Mouse (Mus musculus) neural tube, embryonic 13.5 days (tissue): ENCODE data around the gene Wdr45b. TPM values are rescaled to one million over a fixed set of nuclear protein-coding genes. Genes with fewer than 3 reads are reported as not detected.

ENCODE experiments used
- ATAC-seq: fragments of 200-750 bp; cut with Nextera tagmentation; 2 replicates; pipeline ENCODE4 v1.8.0; 2017; ENCODE audit warnings: low read depth, mild to moderate bottlenecking, moderate TSS enrichment, moderate library complexity
- H3K27ac ChIP-seq: fragments of 300-500 bp; sonication (generic); replicated peaks from 2 replicates; pipeline ENCODE4 v1.5.1; 2015; ENCODE audit warnings: moderate library complexity, mild to moderate bottlenecking, inconsistent platforms
- H3K27me3 ChIP-seq: fragments of 300-500 bp; sonication (generic); 2 replicates; pipeline ENCODE4 v1.6.1; 2015; ENCODE audit warnings: mild to moderate bottlenecking, inconsistent platforms
- H3K36me3 ChIP-seq: fragments of 300-500 bp; sonication (generic); 2 replicates; pipeline ENCODE4 v1.6.1; 2015; ENCODE audit warnings: mild to moderate bottlenecking, inconsistent platforms
- H3K4me1 ChIP-seq: fragments of 300-500 bp; sonication (generic); replicated peaks from 2 replicates; pipeline ENCODE4 v1.6.1; 2015; ENCODE audit warnings: inconsistent platforms
- H3K4me2 ChIP-seq: fragments of 300-500 bp; sonication (generic); 2 replicates; pipeline ENCODE4 v1.6.1; 2015; ENCODE audit warnings: inconsistent platforms, mild to moderate bottlenecking, moderate library complexity
- H3K4me3 ChIP-seq: fragments of 300-500 bp; sonication (generic); 2 replicates; pipeline ENCODE4 v1.5.1; 2015; ENCODE audit warnings: mild to moderate bottlenecking, inconsistent platforms
- H3K9ac ChIP-seq: fragments of 300-500 bp; sonication (generic); 2 replicates; pipeline ENCODE4 v1.6.1; 2015; ENCODE audit warnings: moderate library complexity, mild to moderate bottlenecking, inconsistent platforms
- H3K9me3 ChIP-seq: fragments of 300-500 bp; sonication (generic); 2 replicates; pipeline ENCODE4 v1.6.1; 2016; ENCODE audit warnings: inconsistent platforms
- WGBS: fragments of 180-500 bp; shearing (Covaris S2); methylation state at CpG from one replicate; pipeline ENCODE4 v1.1.7; 2015; 5-methylcytosine and 5-hydroxymethylcytosine counted together
- polyA plus RNA-seq: library from polyadenylated mRNA; unstranded; fragments of >200 nt; fragmentation: Nextera tagmentation; extraction: Ambion mirVana; gene quantifications from 2 replicates; pipeline ENCODE4 v1.2.1, GENCODE M21; 2015

Wdr45b gene
- 83.2 and 89.9 TPM in 2 replicates for polyA plus RNA-seq

DNA sequence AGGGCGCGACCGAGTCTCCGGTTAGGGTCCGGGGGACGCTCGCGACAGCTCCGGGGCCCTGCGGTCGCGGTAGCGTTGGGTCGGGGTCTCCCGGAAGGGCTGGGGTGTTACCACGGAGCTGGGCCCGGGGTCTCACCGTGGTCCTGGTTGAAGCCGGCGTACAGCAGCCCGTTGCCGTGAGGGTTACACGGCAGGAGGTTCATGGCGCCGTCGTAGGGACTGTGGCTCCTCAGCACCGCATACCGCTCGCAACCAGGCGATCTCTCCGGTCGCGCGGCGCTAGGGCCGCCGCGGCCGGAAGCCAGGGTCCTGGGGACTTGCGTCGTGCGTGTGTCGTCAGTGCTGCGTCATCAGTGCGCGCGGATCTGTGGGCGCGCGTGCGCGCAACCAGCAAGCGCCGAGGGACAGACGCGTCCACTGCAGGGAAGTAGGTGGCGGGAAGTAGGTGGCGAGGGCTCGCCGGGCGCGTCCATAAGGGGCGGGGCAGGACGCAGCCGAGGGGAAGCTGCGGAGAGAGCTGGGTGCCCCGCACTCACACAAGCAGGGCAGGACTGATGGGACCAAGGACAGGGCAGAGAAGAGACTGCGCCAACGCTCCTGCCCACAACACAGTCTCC lies at the start of gene Wdr45b:
TSS of gene Wdr45b (minus strand) at position 355 of the 617 bp plus-strand sequence.
- Histone ChIP-seq H3K9me3 (no peaks in the 10 kb centered on the region), H3K9ac (peak within 1 kb of the TSS; percentile 92), H3K27ac (peak within 1 kb of the TSS; percentile 89), H3K4me1 (peaks cover 25% of the 10 kb centered on the region), H3K36me3 (peaks cover 5% of the 10 kb centered on the region; the same call in 1 of the 2 replicates), H3K4me2 (peak within 1 kb of the TSS; percentile 73), H3K4me3 (peak within 1 kb of the TSS; percentile 74), H3K27me3 (no peaks in the 10 kb centered on the region)
- peak; percentile 96 for ATAC-seq
- WGBS = under 1% methylated on average over 69 of the region's 69 CpGs

DNA sequence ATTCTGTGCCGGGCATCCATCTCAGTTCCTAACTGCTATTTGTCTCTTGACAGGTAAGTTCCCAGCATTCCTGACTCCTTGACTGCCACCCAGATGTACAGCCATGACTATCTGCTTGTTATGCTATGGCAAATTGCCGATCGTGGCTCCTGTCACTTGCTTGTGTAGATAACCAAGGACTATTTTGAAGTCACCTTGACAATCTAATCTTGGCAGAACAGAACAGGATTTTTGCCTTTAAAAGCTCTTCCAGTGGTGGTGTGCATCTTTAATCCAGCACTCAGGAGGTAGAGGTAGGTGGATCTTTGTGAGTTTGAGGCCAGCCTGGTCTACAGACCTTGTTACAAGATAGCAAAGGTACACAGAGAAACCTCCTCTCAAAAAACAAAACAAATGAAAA lies 38.2 kb upstream of the Wdr45b start:
- H3K9ac ChIP-seq = no peak overlapping the region
- H3K9me3 ChIP-seq = no peaks in the 10 kb centered on the region
- H3K27ac ChIP-seq = no peak overlapping the region
- H3K4me1 ChIP-seq = peaks cover 13% of the 10 kb centered on the region
- no peaks in the 10 kb centered on the region for H3K36me3 ChIP-seq
- no peaks in the 10 kb centered on the region for H3K27me3 ChIP-seq
- no peak overlapping the region for H3K4me2 ChIP-seq
- 92% methylated on average over 3 of the region's 3 CpGs for WGBS
- H3K4me3 ChIP-seq = no peak overlapping the region
- ATAC-seq = no peak

DNA sequence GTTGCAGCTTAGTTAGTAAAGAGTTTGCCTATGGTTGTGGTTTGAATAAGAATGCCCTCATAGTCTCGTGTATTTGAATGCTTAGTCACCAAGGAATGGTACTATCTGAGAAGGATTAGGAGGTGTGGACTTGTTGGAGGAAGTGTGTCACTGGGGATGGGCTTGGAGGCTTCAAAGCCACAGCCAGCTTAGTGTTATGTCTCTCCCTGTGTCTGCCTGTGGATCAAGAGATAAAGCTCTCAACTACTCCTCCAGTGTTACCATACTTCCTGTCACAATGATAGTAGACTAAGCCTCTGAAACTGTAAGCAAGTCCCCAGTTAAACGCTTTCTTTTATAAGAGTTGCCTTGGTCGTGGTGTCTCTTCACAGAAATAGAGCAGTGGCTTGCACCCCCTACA lies 36.5 kb upstream of the Wdr45b start:
- no peak for ATAC-seq
- no peak overlapping the region for H3K4me2 ChIP-seq
- peaks cover 10% of the 10 kb centered on the region for H3K27me3 ChIP-seq
- no peaks in the 10 kb centered on the region for H3K36me3 ChIP-seq
- no peak overlapping the region for H3K9ac ChIP-seq
- 61% methylated on average over 3 of the region's 3 CpGs for WGBS
- no peak overlapping the region for H3K4me3 ChIP-seq
- H3K27ac ChIP-seq = no peak overlapping the region
- H3K9me3 ChIP-seq = no peaks in the 10 kb centered on the region
- H3K4me1 ChIP-seq = peaks cover 21% of the 10 kb centered on the region

DNA sequence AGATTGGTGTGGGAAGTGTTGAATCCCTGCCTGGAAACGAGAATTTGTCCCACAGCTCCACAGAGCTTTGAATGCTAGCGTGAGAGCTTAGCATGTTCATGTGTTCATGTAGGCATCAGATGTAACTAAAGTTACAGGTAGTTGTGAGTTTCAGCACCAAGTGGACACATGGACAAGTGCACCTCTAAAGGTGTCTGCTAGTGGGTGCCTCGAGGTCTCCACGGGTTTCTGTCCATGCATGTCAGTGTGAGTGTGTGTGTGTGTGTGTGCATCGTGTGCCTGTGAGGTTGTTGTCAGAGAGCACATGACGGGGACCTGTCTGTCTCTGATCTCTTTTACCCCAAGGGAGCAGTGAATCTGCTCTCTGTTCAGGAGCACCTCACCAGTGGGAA lies 34.3 kb upstream of the Wdr45b start:
- H3K4me2 ChIP-seq = peak overlapping the region; percentile 87
- 18% methylated on average over 6 of the region's 6 CpGs for WGBS
- peak; percentile 41; the same call in 1 of the 2 replicates for ATAC-seq
- H3K4me3 ChIP-seq = peak overlapping the region; percentile 67
- H3K4me1 ChIP-seq = peaks cover 21% of the 10 kb centered on the region
- no peak overlapping the region for H3K9ac ChIP-seq
- no peaks in the 10 kb centered on the region for H3K9me3 ChIP-seq
- H3K27me3 ChIP-seq = peaks cover 13% of the 10 kb centered on the region
- H3K27ac ChIP-seq = no peak overlapping the region
- no peaks in the 10 kb centered on the region for H3K36me3 ChIP-seq

DNA sequence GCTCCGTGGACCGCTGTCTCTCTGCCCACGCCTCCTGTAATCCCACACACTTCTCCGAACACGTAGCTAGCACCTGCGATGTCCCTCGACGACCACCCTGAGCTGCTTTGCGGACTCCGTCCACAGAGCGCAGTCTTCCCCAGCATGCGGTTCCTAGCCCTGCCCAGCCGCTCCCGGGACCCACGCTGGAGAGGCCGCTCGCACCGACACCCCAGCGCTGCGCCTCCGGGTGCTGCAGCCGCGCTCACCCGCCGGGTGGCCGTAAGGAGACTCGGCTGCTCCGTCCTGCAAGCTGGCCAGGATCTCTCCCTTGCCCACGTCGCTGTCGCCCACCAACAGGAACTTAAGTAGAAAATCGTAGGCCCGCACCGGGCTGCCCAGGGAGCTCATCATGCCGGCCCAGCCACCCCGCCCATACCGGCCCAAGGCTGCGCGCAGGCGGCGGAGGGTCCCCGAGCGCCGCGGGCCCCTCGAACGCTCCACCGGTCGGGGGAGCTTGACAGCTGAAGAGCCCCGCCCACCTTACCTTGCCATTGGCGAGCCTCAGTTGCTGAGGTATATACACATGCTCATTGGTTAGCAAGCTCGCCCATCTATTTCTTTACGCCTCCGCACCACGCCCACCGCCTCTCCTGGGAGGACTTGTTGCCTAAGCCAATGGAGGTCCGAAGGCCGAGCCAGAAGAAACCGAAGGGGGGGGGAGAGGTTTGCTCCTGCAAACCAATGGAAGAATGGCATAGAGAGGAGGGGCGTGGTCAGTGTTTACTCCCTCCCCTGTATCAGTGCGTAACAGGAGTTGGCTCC lies 33.7 kb upstream of the Wdr45b start, which contains the start of gene Rab40b:
TSS of gene Rab40b (minus strand) at position 502 of the 804 bp plus-strand sequence.
- Histone ChIP-seq H3K27ac (peak within 1 kb of the TSS; percentile 61), H3K9me3 (no peaks in the 10 kb centered on the region), H3K36me3 (no peaks in the 10 kb centered on the region), H3K4me3 (peak within 1 kb of the TSS; percentile 67), H3K4me2 (peak within 1 kb of the TSS; percentile 87), H3K4me1 (peaks cover 21% of the 10 kb centered on the region), H3K27me3 (peaks cover 13% of the 10 kb centered on the region), H3K9ac (peak within 1 kb of the TSS; percentile 78)
- ATAC-seq = peak; percentile 99
- WGBS = 2% methylated on average over 61 of the region's 61 CpGs

DNA sequence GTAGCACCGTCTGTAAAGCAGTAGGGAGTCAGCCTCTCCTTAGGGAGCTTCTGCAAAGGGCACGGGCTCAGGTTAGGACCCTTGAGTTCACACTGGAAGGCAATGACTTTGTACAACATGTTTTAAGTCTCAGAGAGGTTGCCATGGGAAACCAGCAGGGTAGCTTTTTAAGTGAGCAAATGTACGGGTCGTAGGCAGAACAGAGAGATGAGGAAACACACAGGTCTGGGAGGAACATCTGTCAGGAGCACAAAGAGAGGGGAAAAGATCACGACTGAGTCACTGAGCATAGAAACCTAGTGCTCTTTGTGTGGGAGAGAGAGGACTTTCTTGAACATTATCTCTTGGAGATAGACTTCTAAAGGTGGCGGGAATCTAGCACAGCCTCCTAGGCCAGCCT lies 26.0 kb upstream of the Wdr45b start:
- 0 out of 2 replicates have a peak, but pooled peaks cover 4% of the 10 kb centered on the region for H3K27me3 ChIP-seq
- H3K36me3 ChIP-seq = no peaks in the 10 kb centered on the region
- no peak overlapping the region for H3K4me3 ChIP-seq
- 14% methylated on average over 6 of the region's 6 CpGs for WGBS
- 0 out of 2 replicates have a peak, but pooled peaks cover 3% of the 10 kb centered on the region for H3K4me1 ChIP-seq
- no peak for ATAC-seq
- H3K9ac ChIP-seq = no peak overlapping the region
- H3K4me2 ChIP-seq = no peak overlapping the region
- H3K27ac ChIP-seq = no peak overlapping the region
- no peaks in the 10 kb centered on the region for H3K9me3 ChIP-seq

DNA sequence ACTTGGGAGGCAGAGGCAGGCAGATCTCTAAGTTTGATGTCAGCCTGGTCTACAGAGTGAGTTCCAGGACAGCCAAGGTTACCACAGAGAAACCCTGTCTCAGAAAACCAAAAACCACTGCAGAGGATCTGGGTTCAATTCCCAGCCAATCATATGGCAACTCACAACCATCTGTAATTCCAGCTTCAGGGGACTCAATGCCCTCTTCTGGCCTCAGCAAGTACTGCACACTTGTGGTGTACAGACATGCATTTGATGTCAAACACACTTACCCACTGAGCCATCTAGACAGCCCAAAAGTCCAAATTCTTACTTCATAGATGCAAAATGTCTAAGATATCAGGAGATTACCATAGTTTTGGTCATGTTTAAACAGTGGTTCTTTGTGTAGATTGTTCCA lies 24.4 kb upstream of the Wdr45b start:
- Histone ChIP-seq H3K27me3 (no peaks in the 10 kb centered on the region), H3K4me1 (0 out of 2 replicates have a peak, but pooled peaks cover 3% of the 10 kb centered on the region), H3K9me3 (no peaks in the 10 kb centered on the region), H3K27ac (no peak overlapping the region), H3K9ac (no peak overlapping the region), H3K36me3 (no peaks in the 10 kb centered on the region), H3K4me3 (no peak overlapping the region), H3K4me2 (no peak overlapping the region)
- ATAC-seq = no peak

DNA sequence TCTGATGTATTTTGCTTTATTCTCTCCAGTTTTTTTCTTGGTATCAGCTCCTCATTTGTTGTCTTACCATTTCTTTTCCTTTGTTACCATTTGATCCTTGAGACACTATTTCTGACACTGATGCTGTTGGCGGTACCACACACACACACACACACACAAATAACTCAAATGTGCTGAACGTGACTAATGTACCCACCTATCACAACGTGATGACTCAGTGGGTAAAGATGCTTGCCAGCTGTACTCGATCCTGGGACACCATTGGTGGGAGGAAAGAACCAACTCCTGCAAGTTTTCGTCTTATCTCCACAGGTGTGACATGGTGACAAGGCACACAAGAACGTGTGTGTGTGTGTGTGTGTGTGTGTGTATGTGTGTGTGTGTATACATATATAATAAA lies 19.1 kb upstream of the Wdr45b start:
- no peak overlapping the region for H3K27ac ChIP-seq
- H3K36me3 ChIP-seq = no peaks in the 10 kb centered on the region
- H3K4me3 ChIP-seq = no peak overlapping the region
- H3K4me1 ChIP-seq = no peaks in the 10 kb centered on the region
- H3K4me2 ChIP-seq = no peak overlapping the region
- ATAC-seq = no peak
- H3K9ac ChIP-seq = no peak overlapping the region
- WGBS = 71% methylated on average over 6 of the region's 6 CpGs
- H3K27me3 ChIP-seq = no peaks in the 10 kb centered on the region
- H3K9me3 ChIP-seq = no peaks in the 10 kb centered on the region

DNA sequence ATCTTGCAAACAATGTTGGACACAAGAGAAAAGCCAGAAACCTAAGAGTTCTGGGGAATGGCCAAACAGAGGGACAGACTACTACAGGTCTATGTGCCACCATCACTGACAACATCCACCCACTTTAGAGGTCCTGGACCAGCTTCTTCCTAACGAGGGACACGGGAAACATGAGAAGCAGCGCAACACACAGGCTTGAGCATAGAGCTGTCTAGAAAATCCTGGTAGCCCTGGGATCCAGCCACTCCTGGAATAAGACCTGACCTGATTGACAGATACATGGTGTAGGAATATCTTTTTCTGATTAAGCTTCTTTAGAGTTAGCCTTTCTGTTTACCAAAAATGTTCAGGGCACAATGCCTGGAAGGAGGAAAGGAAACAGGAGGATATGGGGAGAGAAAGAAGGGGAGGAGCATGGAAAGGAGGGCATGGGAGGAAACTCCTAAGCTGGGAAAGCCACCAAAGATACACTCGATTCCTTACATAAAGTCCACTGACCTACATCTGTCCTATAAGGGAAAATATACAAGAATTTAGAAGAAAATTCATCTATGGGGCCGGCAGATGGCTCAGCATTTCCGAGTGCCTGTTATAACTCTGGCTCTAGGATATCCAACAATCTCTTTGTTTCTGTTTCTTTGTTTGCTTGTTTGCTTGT lies 16.2 kb upstream of the Wdr45b start:
- WGBS = 82% methylated on average over 6 of the region's 6 CpGs
- Histone ChIP-seq H3K36me3 (no peaks in the 10 kb centered on the region), H3K4me2 (no peak overlapping the region), H3K27me3 (no peaks in the 10 kb centered on the region), H3K9me3 (no peaks in the 10 kb centered on the region), H3K9ac (no peak overlapping the region), H3K4me1 (no peaks in the 10 kb centered on the region), H3K27ac (no peak overlapping the region), H3K4me3 (no peak overlapping the region)
- ATAC-seq = no peak

DNA sequence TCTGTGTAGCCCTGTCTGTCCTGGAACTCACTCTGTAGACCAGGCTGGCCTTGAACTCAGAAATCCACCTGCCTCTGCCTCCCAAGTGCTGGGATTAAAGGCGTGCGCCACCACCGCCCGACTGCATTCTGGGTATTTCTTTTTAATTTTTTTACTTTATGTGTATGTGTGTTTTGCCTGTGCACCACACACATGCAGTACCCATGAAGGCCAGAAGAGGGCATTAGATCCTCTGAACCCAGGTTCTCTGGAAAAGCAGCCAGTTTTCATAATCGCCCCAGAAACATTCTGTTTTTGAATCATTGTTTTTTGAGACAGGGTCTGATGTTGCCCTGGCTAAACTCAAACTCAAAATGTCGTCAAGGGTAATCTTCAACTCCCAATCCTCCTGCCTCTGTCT lies 15.4 kb upstream of the Wdr45b start:
- Histone ChIP-seq H3K9ac (no peak overlapping the region), H3K27me3 (no peaks in the 10 kb centered on the region), H3K4me2 (no peak overlapping the region), H3K27ac (no peak overlapping the region), H3K9me3 (no peaks in the 10 kb centered on the region), H3K4me1 (no peaks in the 10 kb centered on the region), H3K4me3 (no peak overlapping the region), H3K36me3 (no peaks in the 10 kb centered on the region)
- no peak for ATAC-seq
- 48% methylated on average over 6 of the region's 6 CpGs for WGBS

DNA sequence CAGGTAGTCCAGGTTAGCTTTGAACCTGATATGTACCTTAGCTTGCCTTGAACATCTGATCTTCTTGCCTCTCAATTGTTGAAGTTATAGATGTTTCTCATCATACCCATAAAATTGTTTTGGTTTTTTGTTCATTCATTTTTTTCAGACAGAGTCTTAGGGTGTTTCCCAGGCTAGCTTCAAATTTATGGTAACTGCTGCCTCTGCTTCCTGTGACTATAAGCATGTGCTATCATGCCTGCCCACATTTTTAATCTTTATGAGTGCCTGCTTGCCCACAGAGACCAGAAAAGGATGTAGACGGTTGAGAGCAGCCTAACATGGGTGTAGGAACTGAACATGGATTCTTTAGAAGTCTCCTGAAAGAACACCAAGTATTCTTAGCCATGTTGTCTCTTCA lies 14.5 kb upstream of the Wdr45b start:
- no peak overlapping the region for H3K9ac ChIP-seq
- no peak for ATAC-seq
- no peak overlapping the region for H3K27ac ChIP-seq
- H3K9me3 ChIP-seq = no peaks in the 10 kb centered on the region
- no peak overlapping the region for H3K4me2 ChIP-seq
- H3K4me3 ChIP-seq = no peak overlapping the region
- H3K27me3 ChIP-seq = no peaks in the 10 kb centered on the region
- 85% methylated on average over 1 of the region's 1 CpGs for WGBS
- H3K36me3 ChIP-seq = no peaks in the 10 kb centered on the region
- no peaks in the 10 kb centered on the region for H3K4me1 ChIP-seq

DNA sequence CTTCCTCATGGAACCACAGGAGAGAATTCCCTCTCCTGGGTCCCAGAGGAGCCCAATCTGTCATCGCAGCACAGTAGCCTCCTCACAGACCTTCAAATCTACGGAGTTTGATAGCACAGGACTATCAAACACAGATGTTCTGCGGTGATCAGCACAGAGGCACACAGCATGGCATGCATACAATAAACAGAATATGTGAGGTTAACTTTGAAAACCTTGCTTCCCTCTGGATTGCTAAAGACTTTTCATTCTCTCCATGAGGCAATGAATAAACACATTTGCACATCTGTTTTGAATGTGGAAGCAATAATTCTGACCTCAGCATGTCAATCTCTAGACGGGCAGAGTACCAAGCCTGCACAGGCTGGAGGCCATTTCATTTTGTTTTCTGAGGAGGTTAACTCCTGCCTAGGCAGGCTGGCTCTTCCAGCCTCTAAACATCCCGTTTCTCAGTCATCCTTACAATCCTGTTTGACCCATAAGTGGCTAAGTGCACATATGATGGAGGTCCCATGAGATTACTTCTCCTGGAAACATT lies 13.0 kb upstream of the Wdr45b start:
- Histone ChIP-seq H3K9me3 (no peaks in the 10 kb centered on the region), H3K4me2 (no peak overlapping the region), H3K27ac (no peak overlapping the region), H3K4me1 (no peaks in the 10 kb centered on the region), H3K36me3 (no peaks in the 10 kb centered on the region), H3K4me3 (no peak overlapping the region), H3K9ac (no peak overlapping the region), H3K27me3 (no peaks in the 10 kb centered on the region)
- WGBS = 59% methylated on average over 5 of the region's 5 CpGs
- ATAC-seq = no peak
